Mouse (Mus musculus) layer of hippocampus, adult 9-11 months (tissue): ENCODE results near the gene Padi4.
A peak's percentile ranks its signal among the peaks of the same experiment; 100 is the strongest.

Experiments used
- DNase-seq: peaks from one replicate; pipeline ENCODE4 v3.0.0; 2022

Gene Padi4

GRCm38 (mm10) chr4:140774025-140774800 is at the start of gene Padi4:
Padi4 (minus strand) TSS chr4:140774236.
- no peak for DNase-seq

GRCm38 (mm10) chr4:140821988-140822387 is 48.0 kb upstream of the Padi4 start:
- peak; percentile 51 for DNase-seq

- DNase-seq, result no peak
Observed at GRCm38 (mm10) chr4:140817413-140817812, 43.4 kb upstream of the Padi4 start.

- no peak for DNase-seq
Observed at GRCm38 (mm10) chr4:140815996-140816917, 42.2 kb upstream of the Padi4 start.

- no peak for DNase-seq
Observed at GRCm38 (mm10) chr4:140815496-140815895, 41.5 kb upstream of the Padi4 start.

GRCm38 (mm10) chr4:140814241-140815225 is 40.5 kb upstream of the Padi4 start:
- no peak for DNase-seq

- DNase-seq, result no peak
Observed at GRCm38 (mm10) chr4:140813358-140814185, 39.5 kb upstream of the Padi4 start.

GRCm38 (mm10) chr4:140812609-140813008 is 38.6 kb upstream of the Padi4 start:
- DNase-seq, result no peak

- DNase-seq, result no peak
Observed at GRCm38 (mm10) chr4:140812191-140812590, 38.2 kb upstream of the Padi4 start.

GRCm38 (mm10) chr4:140810458-140811260 is 36.6 kb upstream of the Padi4 start, which contains the start of gene Padi3:
Padi3 (minus strand) TSS chr4:140810648.
- no peak for DNase-seq

- no peak for DNase-seq
Observed at GRCm38 (mm10) chr4:140809118-140809517, 35.1 kb upstream of the Padi4 start.

- DNase-seq, result no peak
Observed at GRCm38 (mm10) chr4:140804601-140805000, 30.6 kb upstream of the Padi4 start.

- DNase-seq, result no peak
Observed at GRCm38 (mm10) chr4:140801364-140801763, 27.3 kb upstream of the Padi4 start.

- DNase-seq, result no peak
Observed at GRCm38 (mm10) chr4:140796786-140797185, 22.8 kb upstream of the Padi4 start.

- DNase-seq, result no peak
Observed at GRCm38 (mm10) chr4:140794678-140795077, 20.6 kb upstream of the Padi4 start.

GRCm38 (mm10) chr4:140793795-140794194 is 19.8 kb upstream of the Padi4 start:
- no peak for DNase-seq

GRCm38 (mm10) chr4:140792584-140792983 is 18.5 kb upstream of the Padi4 start:
- no peak for DNase-seq

- no peak for DNase-seq
Observed at GRCm38 (mm10) chr4:140791071-140791470, 17.0 kb upstream of the Padi4 start.

- DNase-seq, result no peak
Observed at GRCm38 (mm10) chr4:140789983-140790382, 15.9 kb upstream of the Padi4 start.

GRCm38 (mm10) chr4:140788983-140789382 is 14.9 kb upstream of the Padi4 start:
- DNase-seq, result no peak

GRCm38 (mm10) chr4:140788264-140788663 is 14.2 kb upstream of the Padi4 start:
- DNase-seq, result no peak
